Mouse (Mus musculus) naive thymus-derived CD4-positive, alpha-beta T cell, adult 2 months (primary cell): ENCODE results near the gene Rnase4.

Experiments
- DNase-seq: peaks from one replicate; pipeline ENCODE4 v3.0.0-alpha.2; 2011; ENCODE audit warnings: low read depth

The Rnase4 gene

GRCm38 (mm10) chr14:51090921-51091900 is at the start of gene Rnase4, which contains the start of gene Ang:
Gene Rnase4, plus strand, starts transcription at chr14:51091077.
Gene Ang, plus strand, starts transcription at chr14:51091150.
- DNase-seq: peak; percentile 54

GRCm38 (mm10) chr14:51041769-51042168 is 49.1 kb upstream of the Rnase4 start, which contains the start of gene Rnase9:
Gene Rnase9, minus strand, starts transcription at chr14:51041869.
- no peak for DNase-seq

- no peak for DNase-seq
These were observed 43.0 kb upstream of the Rnase4 start for GRCm38 (mm10) chr14:51047846-51048245.

GRCm38 (mm10) chr14:51050063-51050462 is 40.8 kb upstream of the Rnase4 start, which contains the start of gene Rnase11:
Gene Rnase11, minus strand, starts transcription at chr14:51050163.
- DNase-seq: no peak

- DNase-seq: no peak
These were observed 38.9 kb upstream of the Rnase4 start for GRCm38 (mm10) chr14:51051941-51052340.

GRCm38 (mm10) chr14:51053176-51053575 is 37.7 kb upstream of the Rnase4 start:
- no peak for DNase-seq

GRCm38 (mm10) chr14:51054243-51055237 is 36.3 kb upstream of the Rnase4 start:
- no peak for DNase-seq

GRCm38 (mm10) chr14:51057401-51057831 is 33.5 kb upstream of the Rnase4 start, which contains the start of gene Rnase12:
Gene Rnase12, minus strand, starts transcription at chr14:51057661.
- DNase-seq: peak; percentile 53

- DNase-seq: peak; percentile 10
These were observed 30.1 kb upstream of the Rnase4 start for GRCm38 (mm10) chr14:51060761-51061160.

- DNase-seq: no peak
These were observed 21.9 kb upstream of the Rnase4 start for GRCm38 (mm10) chr14:51068956-51069355.

- DNase-seq: peak; percentile 80
These were observed 21.3 kb upstream of the Rnase4 start for GRCm38 (mm10) chr14:51069617-51070016.

GRCm38 (mm10) chr14:51074335-51074734 is 16.5 kb upstream of the Rnase4 start, which contains the start of gene Olfr750:
Gene Olfr750, minus strand, starts transcription at chr14:51074435.
- no peak for DNase-seq

- no peak for DNase-seq
These were observed 11.7 kb upstream of the Rnase4 start for GRCm38 (mm10) chr14:51079180-51079579.

- DNase-seq: no peak
These were observed 9.8 kb upstream of the Rnase4 start for GRCm38 (mm10) chr14:51081035-51081434.

- peak; percentile 79 for DNase-seq
These were observed 8.0 kb upstream of the Rnase4 start for GRCm38 (mm10) chr14:51082599-51083581.

- peak; percentile 35 for DNase-seq
These were observed 7.1 kb upstream of the Rnase4 start for GRCm38 (mm10) chr14:51083805-51084204.

GRCm38 (mm10) chr14:51085086-51085485 is 5.8 kb upstream of the Rnase4 start:
- DNase-seq: peak; percentile 9

GRCm38 (mm10) chr14:51085911-51086310 is 5.0 kb upstream of the Rnase4 start:
- no peak for DNase-seq

GRCm38 (mm10) chr14:51087762-51088161 is 3.1 kb upstream of the Rnase4 start:
- DNase-seq: no peak

- peak; percentile 86 for DNase-seq
These were observed 2.5 kb upstream of the Rnase4 start for GRCm38 (mm10) chr14:51088166-51088969.
